Mouse (Mus musculus): ENCODE data around the gene Alpl. TPM values are rescaled to one million over a fixed set of nuclear protein-coding genes. Genes with fewer than 3 reads are reported as not detected.

Gene Alpl
- polyA plus RNA-seq, 1 experiment: not detected

- H3K27me3 ChIP-seq (replicated peaks): peaks cover 79% of the 10 kb centered on the region
- no peaks in the 10 kb centered on the region for H3K4me1 ChIP-seq
- TF ChIP-seq GATA1 (IDR thresholded peaks at IDR 0.05; ENCODE audit: borderline replicate concordance, low read length): no peak
- TF ChIP-seq FLI1 (IDR thresholded peaks at IDR 0.05; ENCODE audit: low read length): no peak
- no peak overlapping the region for H3K4me3 ChIP-seq (replicated peaks)
- H3K36me3 ChIP-seq (replicated peaks; ENCODE audit: low read length): no peaks in the 10 kb centered on the region
- no peaks in the 10 kb centered on the region for H3K9me3 ChIP-seq
Measured at GRCm38 (mm10) chr4:137748726-137749125, 47.5 kb downstream of the Alpl start.

GRCm38 (mm10) chr4:137747590-137747989 lies 48.6 kb downstream of the Alpl start:
- Histone ChIP-seq H3K4me3 (replicated peaks) (no peak overlapping the region), H3K4me1 (no peaks in the 10 kb centered on the region), H3K27me3 (replicated peaks) (peaks cover 84% of the 10 kb centered on the region), H3K36me3 (replicated peaks; ENCODE audit: low read length) (no peaks in the 10 kb centered on the region), H3K9me3 (no peaks in the 10 kb centered on the region)
- TF ChIP-seq FLI1 (IDR thresholded peaks at IDR 0.05; ENCODE audit: low read length) (no peak), GATA1 (IDR thresholded peaks at IDR 0.05; ENCODE audit: borderline replicate concordance, low read length) (no peak)

DNA sequence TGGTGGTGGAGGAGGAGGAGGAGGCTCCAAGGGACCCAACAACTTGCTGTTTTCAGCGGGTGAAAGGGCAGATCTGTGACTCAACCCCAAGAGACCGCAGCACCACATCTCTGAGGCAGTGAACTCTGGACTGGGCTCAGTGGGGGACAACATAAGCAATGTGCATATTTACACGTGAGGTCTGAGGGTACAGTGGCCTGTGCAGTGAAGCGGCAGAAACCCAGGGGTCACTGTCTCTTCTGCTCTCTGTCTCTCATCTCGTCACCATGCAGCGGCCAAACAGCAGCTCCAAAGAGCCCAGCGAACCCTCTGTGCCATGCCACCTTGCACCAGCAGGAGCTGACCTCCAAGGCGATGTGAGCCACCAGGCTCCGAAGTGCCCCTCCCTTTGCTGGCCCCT lies 49.1 kb downstream of the Alpl start:
- Histone ChIP-seq H3K4me3 (replicated peaks) (no peak overlapping the region), H3K9me3 (no peaks in the 10 kb centered on the region), H3K4me1 (no peaks in the 10 kb centered on the region), H3K27me3 (replicated peaks) (peaks cover 85% of the 10 kb centered on the region), H3K36me3 (replicated peaks; ENCODE audit: low read length) (no peaks in the 10 kb centered on the region)
- TF ChIP-seq GATA1 (IDR thresholded peaks at IDR 0.05; ENCODE audit: borderline replicate concordance, low read length): no peak
- TF ChIP-seq FLI1 (IDR thresholded peaks at IDR 0.05; ENCODE audit: low read length): no peak

- no peak overlapping the region for H3K4me3 ChIP-seq (replicated peaks)
- no peaks in the 10 kb centered on the region for H3K36me3 ChIP-seq (replicated peaks; ENCODE audit: low read length)
- peaks cover 18% of the 10 kb centered on the region for H3K4me1 ChIP-seq
- H3K9me3 ChIP-seq: no peaks in the 10 kb centered on the region
- TF ChIP-seq GATA1 (IDR thresholded peaks at IDR 0.05; ENCODE audit: borderline replicate concordance, low read length) (no peak), FLI1 (IDR thresholded peaks at IDR 0.05; ENCODE audit: low read length) (no peak)
- H3K27me3 ChIP-seq (replicated peaks): peaks cover 82% of the 10 kb centered on the region
Measured at GRCm38 (mm10) chr4:137744433-137744918, 51.7 kb downstream of the Alpl start.

- Histone ChIP-seq H3K4me3 (replicated peaks) (no peak overlapping the region), H3K4me1 (peaks cover 22% of the 10 kb centered on the region), H3K9me3 (no peaks in the 10 kb centered on the region), H3K27me3 (replicated peaks) (peaks cover 80% of the 10 kb centered on the region), H3K36me3 (replicated peaks; ENCODE audit: low read length) (no peaks in the 10 kb centered on the region)
- TF ChIP-seq FLI1 (IDR thresholded peaks at IDR 0.05; ENCODE audit: low read length) (no peak), GATA1 (IDR thresholded peaks at IDR 0.05; ENCODE audit: borderline replicate concordance, low read length) (no peak)
Measured at GRCm38 (mm10) chr4:137743791-137744190, 52.4 kb downstream of the Alpl start.

GRCm38 (mm10) chr4:137740350-137740749 lies 55.8 kb downstream of the Alpl start:
- H3K9me3 ChIP-seq: no peaks in the 10 kb centered on the region
- peaks cover 22% of the 10 kb centered on the region for H3K4me1 ChIP-seq
- peaks cover 79% of the 10 kb centered on the region for H3K27me3 ChIP-seq (replicated peaks)
- H3K4me3 ChIP-seq (replicated peaks): no peak overlapping the region
- H3K36me3 ChIP-seq (replicated peaks; ENCODE audit: low read length): no peaks in the 10 kb centered on the region
- TF ChIP-seq GATA1 (IDR thresholded peaks at IDR 0.05; ENCODE audit: borderline replicate concordance, low read length) (no peak), FLI1 (IDR thresholded peaks at IDR 0.05; ENCODE audit: low read length) (no peak)

- Histone ChIP-seq H3K27me3 (replicated peaks) (peaks cover 83% of the 10 kb centered on the region), H3K9me3 (no peaks in the 10 kb centered on the region), H3K4me3 (replicated peaks) (no peak overlapping the region), H3K4me1 (peaks cover 22% of the 10 kb centered on the region), H3K36me3 (replicated peaks; ENCODE audit: low read length) (no peaks in the 10 kb centered on the region)
- no peak for TF ChIP-seq FLI1 (IDR thresholded peaks at IDR 0.05; ENCODE audit: low read length)
- TF ChIP-seq GATA1 (IDR thresholded peaks at IDR 0.05; ENCODE audit: borderline replicate concordance, low read length): no peak
Measured at GRCm38 (mm10) chr4:137739151-137739923, 56.8 kb downstream of the Alpl start.

DNA sequence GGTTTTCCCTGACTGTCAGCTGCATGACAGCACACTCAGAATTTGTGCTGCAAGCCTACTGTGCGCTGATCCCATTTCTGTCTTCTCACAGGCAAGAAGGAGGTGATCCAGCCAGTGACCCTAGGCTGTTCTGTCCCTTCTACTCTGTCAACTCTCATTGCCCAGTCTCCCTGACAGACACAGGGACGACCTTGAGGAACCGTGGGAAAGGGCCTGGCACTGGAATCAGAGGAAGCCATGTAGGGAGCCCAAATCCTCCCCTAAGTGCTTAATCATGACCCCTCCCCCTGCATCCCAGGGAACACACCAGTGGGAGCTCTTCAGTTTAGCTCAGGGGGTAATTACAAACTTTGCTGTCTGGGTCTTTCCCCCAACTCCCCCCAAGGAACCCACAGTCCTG lies 58.4 kb downstream of the Alpl start:
- Histone ChIP-seq H3K27me3 (replicated peaks) (peaks cover 81% of the 10 kb centered on the region), H3K4me1 (peaks cover 22% of the 10 kb centered on the region)
- TF ChIP-seq GATA1 (IDR thresholded peaks at IDR 0.05; ENCODE audit: borderline replicate concordance, low read length) (no peak), FLI1 (IDR thresholded peaks at IDR 0.05; ENCODE audit: low read length) (no peak)

GRCm38 (mm10) chr4:137736220-137736701 lies 59.9 kb downstream of the Alpl start:
- TF ChIP-seq GATA1 (IDR thresholded peaks at IDR 0.05; ENCODE audit: borderline replicate concordance, low read length) (no peak), FLI1 (IDR thresholded peaks at IDR 0.05; ENCODE audit: low read length) (no peak)
- Histone ChIP-seq H3K27me3 (replicated peaks) (peaks cover 81% of the 10 kb centered on the region), H3K4me1 (peaks cover 22% of the 10 kb centered on the region)

More for the DNA sequence above, 58.4 kb downstream of the Alpl start:
- Histone ChIP-seq H3K9me3 (no peaks in the 10 kb centered on the region), H3K36me3 (replicated peaks; ENCODE audit: low read length) (no peaks in the 10 kb centered on the region), H3K4me3 (replicated peaks) (no peak overlapping the region)

DNA sequence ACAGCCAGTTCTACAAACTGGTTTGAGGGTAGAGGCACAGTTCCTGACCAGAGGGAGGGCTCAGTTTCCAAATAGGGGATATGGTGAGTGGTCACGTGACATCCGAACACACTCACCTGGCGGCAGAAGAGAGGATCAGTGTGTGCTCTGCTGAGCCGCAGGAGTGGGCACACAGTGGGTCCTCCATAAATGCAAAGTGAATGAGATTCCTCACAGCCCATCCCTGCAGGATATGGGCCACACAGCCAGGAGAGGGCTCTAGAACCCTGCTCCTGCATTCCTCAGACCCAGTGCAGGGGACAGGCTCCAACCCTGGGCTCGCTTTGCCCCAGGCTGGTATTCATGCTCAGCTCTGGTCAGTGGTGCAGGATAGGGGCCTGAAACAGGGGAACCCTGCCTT lies 62.7 kb downstream of the Alpl start:
- Histone ChIP-seq H3K4me3 (replicated peaks) (no peak overlapping the region), H3K4me1 (peaks cover 11% of the 10 kb centered on the region), H3K27me3 (replicated peaks) (peaks cover 84% of the 10 kb centered on the region), H3K9me3 (no peaks in the 10 kb centered on the region), H3K36me3 (replicated peaks; ENCODE audit: low read length) (no peaks in the 10 kb centered on the region)
- TF ChIP-seq GATA1 (IDR thresholded peaks at IDR 0.05; ENCODE audit: borderline replicate concordance, low read length): no peak
- no peak for TF ChIP-seq FLI1 (IDR thresholded peaks at IDR 0.05; ENCODE audit: low read length)

More at GRCm38 (mm10) chr4:137736220-137736701, 59.9 kb downstream of the Alpl start:
- Histone ChIP-seq H3K4me3 (replicated peaks) (no peak overlapping the region), H3K36me3 (replicated peaks; ENCODE audit: low read length) (no peaks in the 10 kb centered on the region), H3K9me3 (no peaks in the 10 kb centered on the region)

Data from megakaryocyte, embryonic 14.5 days (primary cell).